Mouse (Mus musculus): ENCODE results near the gene Gpc1.

- TF ChIP-seq EP300 (IDR thresholded peaks at IDR 0.05; ENCODE audit: low read depth) (no peak), CTCF (IDR thresholded peaks at IDR 0.05; ENCODE audit: low read depth) (no peak)
These were observed 29.1 kb upstream of the Gpc1 start for GRCm38 (mm10) chr1:92802362-92802761.
